Mouse (Mus musculus): ENCODE measurements around the gene Resp18.
"Not testable (repeated sequence)": the region's sequence is repeated elsewhere in the genome, so short reads cannot be mapped to it uniquely, and the experiment has no call there.

Gene Resp18

GRCm38 (mm10) chr1:75236117-75237050 is 41.8 kb downstream of the Resp18 start, which contains the start of gene Dnajb2:
Dnajb2 (plus strand) TSS chr1:75236406.
- no peak for DNase-seq (ENCODE audit: extremely low read depth, low read depth, low spot score)

GRCm38 (mm10) chr1:75234606-75235005 is 43.6 kb downstream of the Resp18 start:
- DNase-seq (ENCODE audit: extremely low read depth, low read depth, low spot score), result no peak

GRCm38 (mm10) chr1:75232489-75232888 is 45.7 kb downstream of the Resp18 start:
- not testable (repeated sequence) for DNase-seq (ENCODE audit: extremely low read depth, low read depth, low spot score)

GRCm38 (mm10) chr1:75231664-75232152 is 46.5 kb downstream of the Resp18 start, which contains the start of gene A630095N17Rik:
A630095N17Rik (minus strand) TSS chr1:75232102.
- no peak for DNase-seq (ENCODE audit: extremely low read depth, low read depth, low spot score)

GRCm38 (mm10) chr1:75231224-75231623 is 47.0 kb downstream of the Resp18 start:
- DNase-seq (ENCODE audit: extremely low read depth, low read depth, low spot score), result no peak

GRCm38 (mm10) chr1:75230335-75230994 is 47.8 kb downstream of the Resp18 start:
- DNase-seq (ENCODE audit: extremely low read depth, low read depth, low spot score), result no peak

- no peak for DNase-seq (ENCODE audit: extremely low read depth, low read depth, low spot score)
Observed at GRCm38 (mm10) chr1:75229158-75229557, 49.1 kb downstream of the Resp18 start.

GRCm38 (mm10) chr1:75227653-75228052 is 50.6 kb downstream of the Resp18 start:
- DNase-seq (ENCODE audit: extremely low read depth, low read depth, low spot score), result no peak

- DNase-seq (ENCODE audit: extremely low read depth, low read depth, low spot score), result no peak
Observed at GRCm38 (mm10) chr1:75226138-75226537, 52.1 kb downstream of the Resp18 start.

GRCm38 (mm10) chr1:75225473-75225872 is 52.7 kb downstream of the Resp18 start:
- DNase-seq (ENCODE audit: extremely low read depth, low read depth, low spot score), result no peak

GRCm38 (mm10) chr1:75223532-75223931 is 54.7 kb downstream of the Resp18 start:
- no peak for DNase-seq (ENCODE audit: extremely low read depth, low read depth, low spot score)

GRCm38 (mm10) chr1:75222926-75223325 is 55.3 kb downstream of the Resp18 start:
- DNase-seq (ENCODE audit: extremely low read depth, low read depth, low spot score), result no peak

All from fat pad, adult 2 months (tissue).